Mouse (Mus musculus) lung, postnatal 0 days (tissue): ENCODE measurements around the gene Gpd1.

ENCODE experiments used
- CTCF ChIP-seq: IDR thresholded peaks from 2 replicates; pipeline ENCODE4 v1.5.1; 2016; ENCODE audit warnings: antibody characterized with exemption, mild to moderate bottlenecking
- EP300 ChIP-seq: IDR thresholded peaks from 2 replicates; pipeline ENCODE4 v1.6.1; 2016; ENCODE audit warnings: antibody characterized with exemption, mild to moderate bottlenecking, control low read depth

GRCm38 (mm10) chr15:99688712-99689111, 28.6 kb upstream of the Gpd1 start:
- TF ChIP-seq CTCF, result peak; percentile 96
- no peak for TF ChIP-seq EP300
